Comparison of ENCODE assay signal across 20 mouse cellular contexts in genomic region chr9:59948226-59948625, GRCm38 (mm10). TPM values are rescaled to one million over a fixed set of nuclear protein-coding genes. Genes with fewer than 3 reads are reported as not detected.
"Had no signal": no experiment of that assay in that cellular context is flagged by ENCODE, and none has a peak within 500 bp of the region (broad histone marks: within the 10 kb centered on the region; RNA-seq: fewer than 3 reads in every experiment).

No protein-coding gene starts in this region.

- H3K9me3 ChIP-seq: limb, embryonic 12.5 days; limb, embryonic 15.5 days; midbrain, embryonic 13.5 days had no signal

- H3K36me3 ChIP-seq: limb, embryonic 12.5 days; limb, embryonic 15.5 days; midbrain, embryonic 13.5 days had no signal

- ATAC-seq: liver, postnatal 0 days; lung, postnatal 0 days; midbrain, embryonic 13.5 days had no signal

- H3K27me3 ChIP-seq: limb, embryonic 12.5 days; limb, embryonic 15.5 days; midbrain, embryonic 13.5 days had no signal

- H3K9ac ChIP-seq: limb, embryonic 12.5 days; limb, embryonic 15.5 days; liver, embryonic 14.5 days; liver, postnatal 0 days; lung, embryonic 14.5 days; midbrain, embryonic 13.5 days had no signal

- DNase-seq: kidney, adult 8-10 months; layer of hippocampus, adult 9-11 months; liver, postnatal 0 days; lung, embryonic 14.5 days; thymus, postnatal 25 days had no signal

- H3K27ac ChIP-seq: layer of hippocampus, adult 2 months; left cerebral cortex, adult 2 months; limb, embryonic 12.5 days; limb, embryonic 15.5 days; liver, embryonic 14.5 days; macrophage; midbrain, embryonic 13.5 days had no signal

- H3K4me2 ChIP-seq: limb, embryonic 12.5 days; limb, embryonic 15.5 days; liver, embryonic 11.5 days; lung, embryonic 14.5 days; midbrain, embryonic 13.5 days had no signal

- H3K4me3 ChIP-seq: layer of hippocampus, adult 2 months; left cerebral cortex, adult 2 months; limb, embryonic 12.5 days; limb, embryonic 15.5 days; midbrain, embryonic 13.5 days had no signal

RNA-seq across cellular contexts. Expression of gene Nr2e3, which starts 12.2 kb away (rescaled TPM):
- polyA plus RNA-seq: kidney, embryonic 16.5 days; liver, embryonic 14.5 days; liver, postnatal 0 days; lung, embryonic 14.5 days; lung, postnatal 0 days; macrophage; midbrain, embryonic 13.5 days; midbrain, postnatal 0 days; neural tube, embryonic 11.5 days; neural tube, embryonic 14.5 days; spleen, adult 2 months; testis, adult 2 months had no signal
